Mouse (Mus musculus): ENCODE data around the gene Dapk3.

GRCm38 (mm10) chr10:81216260-81216659 is 33.5 kb downstream of the Dapk3 start:
- no peak for TF ChIP-seq CTCF (IDR thresholded peaks at IDR 0.05; ENCODE audit: extremely low read depth, insufficient read depth, insufficient read length, insufficient replicate concordance)
- TF ChIP-seq POLR2A (IDR thresholded peaks at IDR 0.05; ENCODE audit: low read depth, low read length) = no peak
